Mouse (Mus musculus): ENCODE results near the gene Itga2b. TPM values are rescaled to one million over a fixed set of nuclear protein-coding genes. Genes with fewer than 3 reads are reported as not detected.

Gene Itga2b
- polyA plus RNA-seq, 1 experiment = 4.1 TPM

- H3K4me3 ChIP-seq (ENCODE audit: insufficient read depth, low read length) = no peak overlapping the region
- no peak for TF ChIP-seq POLR2A (IDR thresholded peaks at IDR 0.05; ENCODE audit: extremely low read depth, insufficient read depth, low read length)
- TF ChIP-seq CTCF (IDR thresholded peaks at IDR 0.05; ENCODE audit: extremely low read depth, insufficient read depth, low read length) = no peak
- H3K4me1 ChIP-seq (ENCODE audit: control insufficient read depth, insufficient read depth, low read length) = no peaks in the 10 kb centered on the region
- no peak overlapping the region for H3K27ac ChIP-seq (ENCODE audit: insufficient read depth, low read length)
Observed at GRCm38 (mm10) chr11:102464901-102465300, 5.0 kb downstream of the Itga2b start.

GRCm38 (mm10) chr11:102461764-102462163, 8.2 kb downstream of the Itga2b start:
- Histone ChIP-seq H3K4me1 (ENCODE audit: control insufficient read depth, insufficient read depth, low read length) (no peaks in the 10 kb centered on the region), H3K27ac (ENCODE audit: insufficient read depth, low read length) (no peak overlapping the region), H3K4me3 (ENCODE audit: insufficient read depth, low read length) (no peak overlapping the region)
- TF ChIP-seq CTCF (IDR thresholded peaks at IDR 0.05; ENCODE audit: extremely low read depth, insufficient read depth, low read length) = no peak
- TF ChIP-seq POLR2A (IDR thresholded peaks at IDR 0.05; ENCODE audit: extremely low read depth, insufficient read depth, low read length) = no peak

- no peak for TF ChIP-seq CTCF (IDR thresholded peaks at IDR 0.05; ENCODE audit: extremely low read depth, insufficient read depth, low read length)
- no peak for TF ChIP-seq POLR2A (IDR thresholded peaks at IDR 0.05; ENCODE audit: extremely low read depth, insufficient read depth, low read length)
- Histone ChIP-seq H3K27ac (ENCODE audit: insufficient read depth, low read length) (no peak overlapping the region), H3K4me3 (ENCODE audit: insufficient read depth, low read length) (no peak overlapping the region), H3K4me1 (ENCODE audit: control insufficient read depth, insufficient read depth, low read length) (no peaks in the 10 kb centered on the region)
Observed at GRCm38 (mm10) chr11:102460541-102460940, 9.4 kb downstream of the Itga2b start.

GRCm38 (mm10) chr11:102455740-102456396, 14.1 kb downstream of the Itga2b start:
- TF ChIP-seq POLR2A (IDR thresholded peaks at IDR 0.05; ENCODE audit: extremely low read depth, insufficient read depth, low read length) = 0 out of 2 replicates have a peak, but pooled peaks have one; percentile 27
- TF ChIP-seq CTCF (IDR thresholded peaks at IDR 0.05; ENCODE audit: extremely low read depth, insufficient read depth, low read length) = no peak
- peak overlapping the region; percentile 57 for H3K4me3 ChIP-seq (ENCODE audit: insufficient read depth, low read length)
- no peak overlapping the region for H3K27ac ChIP-seq (ENCODE audit: insufficient read depth, low read length)
- no peaks in the 10 kb centered on the region for H3K4me1 ChIP-seq (ENCODE audit: control insufficient read depth, insufficient read depth, low read length)

- peaks cover 3% of the 10 kb centered on the region for H3K4me1 ChIP-seq (ENCODE audit: control insufficient read depth, insufficient read depth, low read length)
- no peak overlapping the region for H3K4me3 ChIP-seq (ENCODE audit: insufficient read depth, low read length)
- no peak overlapping the region for H3K27ac ChIP-seq (ENCODE audit: insufficient read depth, low read length)
- no peak for TF ChIP-seq CTCF (IDR thresholded peaks at IDR 0.05; ENCODE audit: extremely low read depth, insufficient read depth, low read length)
- no peak for TF ChIP-seq POLR2A (IDR thresholded peaks at IDR 0.05; ENCODE audit: extremely low read depth, insufficient read depth, low read length)
Observed at GRCm38 (mm10) chr11:102453131-102453530, 16.8 kb downstream of the Itga2b start.

GRCm38 (mm10) chr11:102449043-102450008, 20.6 kb downstream of the Itga2b start:
- no peak for TF ChIP-seq POLR2A (IDR thresholded peaks at IDR 0.05; ENCODE audit: extremely low read depth, insufficient read depth, low read length)
- TF ChIP-seq CTCF (IDR thresholded peaks at IDR 0.05; ENCODE audit: extremely low read depth, insufficient read depth, low read length) = no peak
- no peak overlapping the region for H3K27ac ChIP-seq (ENCODE audit: insufficient read depth, low read length)
- no peak overlapping the region; the same call in 1 of the 2 replicates for H3K4me3 ChIP-seq (ENCODE audit: insufficient read depth, low read length)
- peaks cover 6% of the 10 kb centered on the region for H3K4me1 ChIP-seq (ENCODE audit: control insufficient read depth, insufficient read depth, low read length)

- H3K4me3 ChIP-seq (ENCODE audit: insufficient read depth, low read length) = peak overlapping the region; percentile 21
- peak overlapping the region; percentile 77 for H3K27ac ChIP-seq (ENCODE audit: insufficient read depth, low read length)
- H3K4me1 ChIP-seq (ENCODE audit: control insufficient read depth, insufficient read depth, low read length) = peaks cover 6% of the 10 kb centered on the region
- TF ChIP-seq CTCF (IDR thresholded peaks at IDR 0.05; ENCODE audit: extremely low read depth, insufficient read depth, low read length) (no peak), POLR2A (IDR thresholded peaks at IDR 0.05; ENCODE audit: extremely low read depth, insufficient read depth, low read length) (peak; percentile 46; the same call in 1 of the 2 replicates)
Observed at GRCm38 (mm10) chr11:102448327-102448726, 21.6 kb downstream of the Itga2b start.

- peak within 1 kb of the TSS; percentile 80 for H3K4me3 ChIP-seq (ENCODE audit: insufficient read depth, low read length)
- peak within 1 kb of the TSS; percentile 77 for H3K27ac ChIP-seq (ENCODE audit: insufficient read depth, low read length)
- 0 out of 2 replicates have a peak, but pooled peaks have one; percentile 20 for TF ChIP-seq CTCF (IDR thresholded peaks at IDR 0.05; ENCODE audit: extremely low read depth, insufficient read depth, low read length)
- TF ChIP-seq POLR2A (IDR thresholded peaks at IDR 0.05; ENCODE audit: extremely low read depth, insufficient read depth, low read length) = peak; percentile 61
- peaks cover 6% of the 10 kb centered on the region for H3K4me1 ChIP-seq (ENCODE audit: control insufficient read depth, insufficient read depth, low read length)
Observed at GRCm38 (mm10) chr11:102447497-102447896, 22.4 kb downstream of the Itga2b start, which contains the start of gene Fam171a2. Fam171a2 (minus strand) TSS chr11:102447682.
